ENCODE assay signal across 40 mouse cellular contexts in the genomic region with DNA sequence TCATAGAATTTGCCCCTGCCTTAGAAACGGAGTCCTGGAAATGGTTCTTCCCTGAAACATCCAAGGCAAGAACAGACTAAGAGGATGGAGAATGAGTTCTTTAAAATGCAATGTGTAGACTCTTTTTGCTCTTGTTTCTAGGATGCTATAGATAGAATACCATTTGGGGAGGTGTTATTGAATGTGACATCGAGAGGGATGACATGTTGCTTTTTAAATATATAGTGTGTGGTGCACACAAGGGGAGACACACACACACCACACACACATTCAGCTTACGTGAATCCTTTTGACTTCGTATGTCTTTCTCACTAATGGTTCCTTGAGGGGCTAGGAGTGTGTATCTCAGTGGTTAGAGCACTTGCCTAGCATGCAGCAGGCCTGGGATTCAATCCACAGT. TPM values are rescaled to one million over a fixed set of nuclear protein-coding genes. Genes with fewer than 3 reads are reported as not detected.
"Had no signal": no experiment of that assay in that cellular context is flagged by ENCODE, and none has a peak within 500 bp of the region (broad histone marks: within the 10 kb centered on the region; RNA-seq: fewer than 3 reads in every experiment).

No protein-coding gene starts in this region.

- H3K9me3 ChIP-seq: embryonic facial prominence, embryonic 10.5 days; embryonic facial prominence, embryonic 12.5 days; embryonic facial prominence, embryonic 13.5 days; embryonic facial prominence, embryonic 15.5 days; forebrain, embryonic 10.5 days; forebrain, embryonic 13.5 days; forebrain, embryonic 15.5 days; heart, embryonic 10.5 days had no signal

- H3K36me3 ChIP-seq: embryonic facial prominence, embryonic 10.5 days; embryonic facial prominence, embryonic 12.5 days; embryonic facial prominence, embryonic 13.5 days; embryonic facial prominence, embryonic 15.5 days; forebrain, embryonic 10.5 days; forebrain, embryonic 15.5 days; heart, embryonic 10.5 days had no signal

- ATAC-seq: forebrain, embryonic 13.5 days; forebrain, embryonic 14.5 days; forebrain, embryonic 15.5 days; forebrain, embryonic 16.5 days had no signal

- H3K27ac ChIP-seq: embryonic facial prominence, embryonic 10.5 days; embryonic facial prominence, embryonic 12.5 days; embryonic facial prominence, embryonic 13.5 days; embryonic facial prominence, embryonic 15.5 days; forebrain, embryonic 10.5 days; forebrain, embryonic 13.5 days; forebrain, embryonic 15.5 days; gastrocnemius, adult 2 months; heart, adult 2 months; heart, embryonic 10.5 days had no signal

- H3K4me3 ChIP-seq: embryonic facial prominence, embryonic 10.5 days; embryonic facial prominence, embryonic 12.5 days; embryonic facial prominence, embryonic 13.5 days; embryonic facial prominence, embryonic 15.5 days; erythroblast, embryonic 14.5 days; forebrain, embryonic 10.5 days; forebrain, embryonic 13.5 days; forebrain, embryonic 15.5 days; gastrocnemius, adult 2 months; heart, adult 2 months; heart, embryonic 10.5 days had no signal

- H3K27me3 ChIP-seq: embryonic facial prominence, embryonic 12.5 days; embryonic facial prominence, embryonic 13.5 days; embryonic facial prominence, embryonic 15.5 days; forebrain, embryonic 13.5 days; forebrain, embryonic 15.5 days had no signal

- H3K9ac ChIP-seq: embryonic facial prominence, embryonic 12.5 days; embryonic facial prominence, embryonic 13.5 days; embryonic facial prominence, embryonic 15.5 days; forebrain, embryonic 13.5 days; forebrain, embryonic 15.5 days had no signal

- DNase-seq: cerebellum, adult 8-10 months; cerebellum, adult 9-10 months; cerebellum, adult 9-11 months; cerebellum, postnatal 10 days; cerebellum, postnatal 14 days; cerebellum, postnatal 25 days; cerebellum, postnatal 36 days; embryo, embryonic 11 days; gastrocnemius, adult 2 months; gastrocnemius, postnatal 10 days; gastrocnemius, postnatal 14 days; gastrocnemius, postnatal 25 days; gastrocnemius, postnatal 36 days; heart, adult 11 months; heart, adult 18-20 months; heart, adult 2 months had no signal

- H3K4me1 ChIP-seq: embryonic facial prominence, embryonic 10.5 days; embryonic facial prominence, embryonic 12.5 days; embryonic facial prominence, embryonic 13.5 days; embryonic facial prominence, embryonic 15.5 days; forebrain, embryonic 10.5 days; forebrain, embryonic 13.5 days; forebrain, embryonic 15.5 days had no signal

- H3K4me2 ChIP-seq: embryonic facial prominence, embryonic 12.5 days; embryonic facial prominence, embryonic 13.5 days; embryonic facial prominence, embryonic 15.5 days; forebrain, embryonic 13.5 days; forebrain, embryonic 15.5 days; heart, embryonic 11.5 days had no signal

RNA-seq across cellular contexts. Expression of a gene that starts 4.2 kb away (rescaled TPM):
- total RNA-seq: common myeloid progenitor, adult 5-6 weeks; gastrocnemius, adult 18-20 months; gastrocnemius, adult 2 months; gastrocnemius, adult 8-10 months; gastrocnemius, postnatal 10 days; gastrocnemius, postnatal 14 days; gastrocnemius, postnatal 25 days; gastrocnemius, postnatal 36 days; gastrocnemius, postnatal 4 days; granulocyte monocyte progenitor cell, adult 5-6 weeks; heart, adult 18-20 months; heart, adult 2 months; heart, adult 8-10 months had no signal
- polyA plus RNA-seq: cortical plate, adult 2 months; embryonic facial prominence, embryonic 10.5 days; embryonic facial prominence, embryonic 11.5 days; embryonic facial prominence, embryonic 12.5 days; embryonic facial prominence, embryonic 13.5 days; embryonic facial prominence, embryonic 14.5 days; erythroblast, embryonic 14.5 days; forebrain, embryonic 10.5 days; forebrain, embryonic 11.5 days; forebrain, embryonic 13.5 days; forebrain, embryonic 14.5 days; forebrain, embryonic 15.5 days; forebrain, embryonic 16.5 days; frontal cortex, adult 2 months; gonadal fat pad, adult 2 months; heart, adult 2 months; heart, embryonic 10.5 days; heart, embryonic 11.5 days had no signal

RNA-seq across cellular contexts. Expression of a gene that starts 7.0 kb away (rescaled TPM):
- total RNA-seq: common myeloid progenitor, adult 5-6 weeks; gastrocnemius, adult 18-20 months; gastrocnemius, adult 2 months; gastrocnemius, adult 8-10 months; gastrocnemius, postnatal 10 days; gastrocnemius, postnatal 14 days; gastrocnemius, postnatal 25 days; gastrocnemius, postnatal 36 days; gastrocnemius, postnatal 4 days; granulocyte monocyte progenitor cell, adult 5-6 weeks; heart, adult 18-20 months; heart, adult 2 months; heart, adult 8-10 months had no signal
- polyA plus RNA-seq: cortical plate, adult 2 months; embryonic facial prominence, embryonic 11.5 days; embryonic facial prominence, embryonic 12.5 days; erythroblast, embryonic 14.5 days; forebrain, embryonic 10.5 days; forebrain, embryonic 14.5 days; forebrain, embryonic 15.5 days; forebrain, embryonic 16.5 days; frontal cortex, adult 2 months; gonadal fat pad, adult 2 months; heart, adult 2 months; heart, embryonic 10.5 days had no signal
